Mouse (Mus musculus) naive thymus-derived CD4-positive, alpha-beta T cell, adult 2 months (primary cell): ENCODE results near the gene Tmem237.

ENCODE experiments used
- DNase-seq: peaks from one replicate; pipeline ENCODE4 v3.0.0-alpha.2; 2011; ENCODE audit warnings: low read depth

Tmem237 gene

GRCm38 (mm10) chr1:59101020-59101419 is 19.2 kb downstream of the Tmem237 start:
- DNase-seq: no peak

DNA sequence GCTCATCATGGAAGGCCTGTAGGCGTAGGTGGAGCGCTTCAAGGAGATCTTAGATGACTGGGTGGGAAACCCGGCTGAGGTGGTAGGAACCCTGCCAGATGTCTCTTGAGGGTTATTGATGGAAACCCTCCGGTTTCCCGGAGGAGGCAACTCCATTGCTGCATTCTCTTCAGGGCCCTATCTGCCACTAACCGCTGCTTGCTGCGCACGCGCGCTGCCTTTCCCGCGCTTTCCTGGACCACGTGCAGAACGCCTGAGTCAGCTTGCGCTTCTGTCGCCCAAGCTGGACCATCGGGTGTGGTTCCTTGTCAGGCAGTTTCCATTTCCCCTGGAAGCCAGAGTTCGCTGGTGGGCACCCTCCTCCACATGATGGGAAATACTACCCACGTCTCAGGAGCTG is 25.5 kb downstream of the Tmem237 start, which contains the start of gene C2cd6:
Gene C2cd6, minus strand, starts transcription at position 196 of the 400 bp plus-strand sequence.
- no peak for DNase-seq

GRCm38 (mm10) chr1:59070867-59071266 is 49.3 kb downstream of the Tmem237 start:
- peak; percentile 35 for DNase-seq

DNA sequence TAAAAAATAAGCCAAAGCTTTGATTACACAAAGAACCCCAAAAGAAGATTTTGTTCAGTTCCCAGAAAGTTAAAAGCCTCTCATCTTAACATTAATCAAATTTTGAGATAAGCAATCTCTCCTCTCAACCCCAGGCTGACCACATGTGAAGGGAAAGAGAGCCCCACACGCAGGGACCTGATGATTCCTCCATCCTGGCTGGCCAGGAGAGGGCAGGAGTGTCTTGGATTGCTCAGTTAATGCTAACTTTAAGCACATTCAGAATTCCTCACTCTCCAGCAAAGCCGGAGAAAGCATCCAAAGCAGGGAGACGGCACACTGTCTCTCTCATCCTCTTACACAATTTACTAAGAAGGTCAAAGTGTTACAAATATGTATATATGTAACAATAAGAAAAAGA is 52.2 kb downstream of the Tmem237 start:
- no peak for DNase-seq

DNA sequence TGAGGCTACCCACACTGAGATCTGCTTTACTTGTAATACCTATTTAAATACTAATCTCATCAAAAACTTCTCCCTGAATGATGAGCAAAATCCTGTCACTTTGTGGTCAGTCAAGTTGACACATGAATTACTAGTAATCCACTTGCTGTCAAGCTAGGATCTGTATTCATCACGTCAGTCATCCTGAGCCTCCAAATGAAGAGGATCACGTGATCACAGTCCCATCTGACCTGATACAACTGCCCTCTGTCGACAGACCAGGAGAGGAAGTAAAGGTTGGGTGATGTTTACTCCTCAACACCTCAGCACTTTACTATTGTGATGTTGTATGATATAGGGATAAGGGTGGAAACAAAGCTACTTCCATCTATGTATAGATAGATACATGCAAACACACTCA is 56.5 kb downstream of the Tmem237 start:
- DNase-seq: no peak

GRCm38 (mm10) chr1:59056955-59057354 is 63.3 kb downstream of the Tmem237 start:
- no peak for DNase-seq

DNA sequence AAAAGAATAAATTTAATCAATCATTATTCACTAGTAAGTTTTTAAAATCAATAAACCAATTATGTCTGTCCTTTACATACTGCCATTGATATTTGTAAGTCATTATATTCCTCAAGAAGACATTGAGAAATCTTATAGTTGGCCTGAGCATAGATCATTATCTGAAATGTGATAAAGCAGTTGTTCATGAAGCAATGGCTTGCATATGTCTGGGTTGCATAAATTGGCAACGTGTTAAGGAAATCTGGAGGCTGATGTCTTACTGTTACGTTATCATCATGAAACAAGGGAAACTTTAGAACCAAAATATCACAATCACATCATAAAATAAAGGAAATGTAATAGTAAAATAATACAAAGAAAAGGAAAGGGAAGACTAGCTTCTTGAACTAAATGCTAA is 68.9 kb downstream of the Tmem237 start:
- DNase-seq: no peak
